Mouse (Mus musculus) CH12.LX (cell line): ENCODE results near the gene Myog. TPM values are rescaled to one million over a fixed set of nuclear protein-coding genes. Genes with fewer than 3 reads are reported as not detected.

Experiments
- DNase-seq: peaks from one replicate; pipeline ENCODE4 v3.0.0-alpha.2; 2013; ENCODE audit errors: extremely low read depth
- H3K27ac ChIP-seq: 2 replicates; pipeline ENCODE4 v1.5.1; 2012; ENCODE audit warnings: low read depth, mild to moderate bottlenecking, control low read depth, moderate library complexity; ENCODE audit not compliant: insufficient read depth
- H3K27me3 ChIP-seq: replicated peaks from 2 replicates; pipeline ENCODE3; 2012; ENCODE audit warnings: inconsistent platforms
- H3K36me3 ChIP-seq, 2 experiments: replicated peaks in 1 of 2; 2 replicates each; pipeline versions ENCODE3 to v1.6.1; 2012; ENCODE audit warnings: inconsistent platforms in 1 of 2, low read length in 1 of 2, mild to moderate bottlenecking in 1 of 2, mixed read lengths in 1 of 2, moderate library complexity in 1 of 2; ENCODE audit not compliant: control insufficient read depth in 1 of 2, insufficient read depth in 1 of 2
- H3K4me1 ChIP-seq, 2 experiments: 2 replicates each; pipeline ENCODE4 v1.6.1; 2012; ENCODE audit warnings: inconsistent platforms in 1 of 2, moderate library complexity in 1 of 2; ENCODE audit not compliant: insufficient read depth in 2 of 2, control insufficient read depth in 1 of 2
- H3K4me2 ChIP-seq: 2 replicates; pipeline ENCODE4 v1.6.1; 2012; ENCODE audit warnings: low read depth, mild to moderate bottlenecking, control low read depth; ENCODE audit not compliant: poor library complexity, insufficient read depth, severe bottlenecking
- H3K4me3 ChIP-seq, 3 experiments: fragments of 150-350 bp in 1 of 3; sonication (generic) in 1 of 3; replicated peaks in 1 of 3; 2 replicates each; pipeline versions ENCODE3 to v1.5.1; 2011 to 2012; ENCODE audit warnings: low read depth in 2 of 3, low read length in 2 of 3, mild to moderate bottlenecking in 2 of 3, moderate library complexity in 2 of 3, control low read depth in 1 of 3, improper control_type of control experiment in 1 of 3, inconsistent platforms in 1 of 3, mixed read lengths in 1 of 3; ENCODE audit not compliant: poor library complexity in 1 of 3
- H3K79me2 ChIP-seq: replicated peaks from 2 replicates; pipeline ENCODE4 v1.6.1; 2012; ENCODE audit warnings: mild to moderate bottlenecking, moderate library complexity; ENCODE audit not compliant: control insufficient read depth, poor library complexity, insufficient read depth, severe bottlenecking; ENCODE audit errors: extremely low read depth
- H3K9ac ChIP-seq: 2 replicates; pipeline ENCODE4 v1.6.1; 2012; ENCODE audit warnings: low read depth, mild to moderate bottlenecking, control low read depth, moderate library complexity; ENCODE audit not compliant: insufficient read depth
- H3K9me3 ChIP-seq: replicated peaks from 2 replicates; pipeline ENCODE3; 2012; ENCODE audit warnings: low read length, inconsistent platforms, mixed read lengths
- CHD1 ChIP-seq: IDR thresholded peaks from 2 replicates; pipeline ENCODE4 v1.6.1; 2012; ENCODE audit warnings: low read depth, low read length, improper control_type of control experiment, inconsistent platforms
- CHD2 ChIP-seq: IDR thresholded peaks from 2 replicates; pipeline ENCODE4 v1.6.1; 2011; ENCODE audit warnings: low read length, improper control_type of control experiment
- CTCF ChIP-seq, 2 experiments: IDR thresholded peaks in 1 of 2; conservative IDR thresholded peaks in 1 of 2; 2 replicates each; pipeline ENCODE4 v1.5.1; 2011 to 2012; ENCODE audit warnings: low read depth in 2 of 2, low read length in 2 of 2, improper control_type of control experiment in 1 of 2, inconsistent platforms in 1 of 2, mild to moderate bottlenecking in 1 of 2, moderate library complexity in 1 of 2
- ELF1 ChIP-seq: IDR thresholded peaks from 2 replicates; pipeline ENCODE4 v1.6.1; 2014; ENCODE audit warnings: low read depth, mild to moderate bottlenecking, inconsistent platforms, low read length, improper control_type of control experiment
- GABPA ChIP-seq: IDR thresholded peaks from 2 replicates; pipeline ENCODE4 v1.6.1; 2012; ENCODE audit warnings: low read depth, low read length, improper control_type of control experiment, inconsistent platforms; ENCODE audit not compliant: insufficient replicate concordance
- HCFC1 ChIP-seq: IDR thresholded peaks from 2 replicates; pipeline ENCODE4 v1.6.1; 2012; ENCODE audit warnings: low read depth, mild to moderate bottlenecking, inconsistent platforms, low read length, improper control_type of control experiment
- JUN ChIP-seq: IDR thresholded peaks from 2 replicates; pipeline ENCODE4 v1.6.1; 2011; ENCODE audit warnings: low read depth, mild to moderate bottlenecking, low read length, improper control_type of control experiment, moderate library complexity; ENCODE audit not compliant: insufficient read depth
- KAT2A ChIP-seq: IDR thresholded peaks from 2 replicates; pipeline ENCODE4 v1.6.1; 2012; ENCODE audit warnings: low read length, improper control_type of control experiment, inconsistent platforms; ENCODE audit not compliant: insufficient replicate concordance
- MAFK ChIP-seq: IDR thresholded peaks from 2 replicates; pipeline ENCODE4 v1.6.1; 2011; ENCODE audit warnings: low read length, improper control_type of control experiment; ENCODE audit not compliant: insufficient replicate concordance
- MAX ChIP-seq: IDR thresholded peaks from 2 replicates; pipeline ENCODE4 v1.6.1; 2011; ENCODE audit warnings: low read length, improper control_type of control experiment
- MEF2A ChIP-seq: IDR thresholded peaks from 2 replicates; pipeline ENCODE4 v1.6.1; 2014; ENCODE audit warnings: low read depth, mild to moderate bottlenecking, inconsistent platforms, low read length, improper control_type of control experiment, borderline replicate concordance
- MYC ChIP-seq: IDR thresholded peaks from 2 replicates; pipeline ENCODE4 v1.6.1; 2011; ENCODE audit warnings: low read depth, mild to moderate bottlenecking, improper control_type of control experiment, low read length
- NELFE ChIP-seq: IDR thresholded peaks from 2 replicates; pipeline ENCODE4 v1.6.1; 2011; ENCODE audit warnings: low read depth, low read length, improper control_type of control experiment
- NRF1 ChIP-seq: IDR thresholded peaks from 2 replicates; pipeline ENCODE4 v1.6.1; 2014; ENCODE audit warnings: low read depth, mild to moderate bottlenecking, inconsistent platforms, low read length, improper control_type of control experiment, moderate library complexity
- POLR2A ChIP-seq: IDR thresholded peaks from 2 replicates; pipeline ENCODE4 v1.6.1; 2011; ENCODE audit warnings: low read depth, mild to moderate bottlenecking, improper control_type of control experiment, low read length
- TBP ChIP-seq: conservative IDR thresholded peaks from 2 replicates; pipeline ENCODE4 v1.6.1; 2011; ENCODE audit warnings: low read depth, low read length, improper control_type of control experiment
- UBTF ChIP-seq: IDR thresholded peaks from 2 replicates; pipeline ENCODE4 v1.6.1; 2012; ENCODE audit warnings: low read depth, mild to moderate bottlenecking, inconsistent platforms, low read length, improper control_type of control experiment, moderate library complexity
- USF1 ChIP-seq: IDR thresholded peaks from 2 replicates; pipeline ENCODE4 v1.6.1; 2014; ENCODE audit warnings: low read depth, mild to moderate bottlenecking, inconsistent platforms, low read length, improper control_type of control experiment
- USF2 ChIP-seq: conservative IDR thresholded peaks from 2 replicates; pipeline ENCODE4 v1.6.1; 2011; ENCODE audit warnings: low read depth, low read length, improper control_type of control experiment
- ZC3H11A ChIP-seq: IDR thresholded peaks from 2 replicates; pipeline ENCODE4 v1.6.1; 2012; ENCODE audit warnings: low read depth, mild to moderate bottlenecking, inconsistent platforms, low read length, improper control_type of control experiment
- dilution Hi-C: fragments of 300-500 bp; cut with MboI; formaldehyde crosslinking; loops from 2 replicates; pipeline ENCODE4 v1.14.3; 2020; ENCODE audit warnings: low sequenced_read_pairs; ENCODE audit not compliant: extremely low pct_unique_long_range_greater_than_20kb, extremely low pct_ligation_motif_present
- in situ Hi-C: fragments of 300-500 bp; cut with MboI; formaldehyde crosslinking; loops from 3 replicates; pipeline ENCODE4 v1.14.3; 2019; ENCODE audit warnings: low sequenced_read_pairs, low pct_ligation_motif_present, low pct_unique_long_range_greater_than_20kb, mixed read lengths
- polyA plus RNA-seq: library from polyadenylated mRNA; unstranded; fragments of >175 nt; gene quantifications from 2 replicates; pipeline ENCODE4 v1.2.1, GENCODE M21; 2012; ENCODE audit warnings: low read depth; ENCODE audit not compliant: insufficient read length
- total RNA-seq, 2 experiments: library from RNA; depleted of rRNA; stranded (reverse); fragments of 300-350 nt in 1 of 2; fragments of >200 nt in 1 of 2; gene quantifications; 2 replicates each; pipeline ENCODE4 v1.2.3; 2012 to 2014

The Myog gene
- total and polyA plus RNA-seq, 3 experiments, result not detected

GRCm38 (mm10) chr1:134243505-134243904 lies 46.3 kb upstream of the Myog start:
- H3K4me2 ChIP-seq, result no peak overlapping the region
- no peak overlapping the region for H3K4me3 ChIP-seq
- no peak overlapping the region for H3K9ac ChIP-seq
- H3K4me1 ChIP-seq, result peaks cover 12 to 70% of the 10 kb centered on the region in 2 experiments
- H3K36me3 ChIP-seq, result no peaks in the 10 kb centered on the region
- DNase-seq, result peak; percentile 39
- no peak for TF ChIP-seq GABPA
- no peak for TF ChIP-seq USF2
- no peak for TF ChIP-seq MEF2A
- no peak for TF ChIP-seq NRF1
- TF ChIP-seq POLR2A, result no peak
- TF ChIP-seq ELF1, result no peak
- no peak for TF ChIP-seq CHD2
- TF ChIP-seq ZC3H11A, result no peak
- TF ChIP-seq KAT2A, result no peak
- TF ChIP-seq TBP, result no peak
- TF ChIP-seq MYC, result no peak
- TF ChIP-seq CTCF (conservative IDR thresholded peaks at IDR 0.05 in 1 of 2, IDR thresholded peaks at IDR 0.05 in 1 of 2; ENCODE audit: low read depth in 2 of 2, low read length in 2 of 2), result no peak
- no peak for TF ChIP-seq HCFC1
- no peak for TF ChIP-seq MAX
- TF ChIP-seq UBTF, result no peak
- no peak for TF ChIP-seq JUN
- no peak for TF ChIP-seq USF1
- TF ChIP-seq NELFE, result no peak
- no peak for TF ChIP-seq MAFK
- TF ChIP-seq CHD1, result no peak
- H3K79me2 ChIP-seq, result no peaks in the 10 kb centered on the region
- in situ Hi-C loops, result loop anchor here (5.0 to 10.0 kb wide), 2 partner anchors 51 to 91 kb away; no protein-coding TSS in a partner anchor
- H3K27ac ChIP-seq, result no peak overlapping the region
- no peaks in the 10 kb centered on the region for H3K27me3 ChIP-seq
- dilution Hi-C loops, result no loop called here
- no peaks in the 10 kb centered on the region for H3K9me3 ChIP-seq
